Mouse (Mus musculus) kidney, adult 2 months (tissue): Measurements from ENCODE around the gene Cep128.

ENCODE experiments used
- CTCF ChIP-seq: fragments of 200-500 bp; conservative IDR thresholded peaks from 2 replicates; pipeline ENCODE4 v1.5.1; 2011; ENCODE audit warnings: low read depth, mild to moderate bottlenecking, control low read depth, low read length, moderate library complexity, mixed read lengths; ENCODE audit not compliant: insufficient read depth, insufficient read length
- POLR2A ChIP-seq: fragments of 200-500 bp; IDR thresholded peaks from one replicate; pipeline ENCODE4 v1.6.1; 2011; ENCODE audit warnings: low read depth, low read length, control low read depth

GRCm38 (mm10) chr12:91184616-91185015 is 199.6 kb downstream of the Cep128 start:
- TF ChIP-seq CTCF: no peak
- TF ChIP-seq POLR2A: no peak
